Mouse (Mus musculus): ENCODE results near the gene Glis1. TPM values are rescaled to one million over a fixed set of nuclear protein-coding genes. Genes with fewer than 3 reads are reported as not detected.
"Not testable (repeated sequence)": the region's sequence is repeated elsewhere in the genome, so short reads cannot be mapped to it uniquely, and the experiment has no call there.

Gene Glis1
- polyA plus RNA-seq, 1 experiment from 2014 or later = 0.18 TPM

- H3K27me3 ChIP-seq (replicated peaks; ENCODE audit: control insufficient read depth, insufficient read depth, low read length) = no peaks in the 10 kb centered on the region
- no peaks in the 10 kb centered on the region for H3K4me1 ChIP-seq (replicated peaks; ENCODE audit: control insufficient read depth, insufficient read depth, low read length)
- WGBS = 78% methylated on average over 7 of the region's 7 CpGs
- ATAC-seq = no peak
- H3K4me2 ChIP-seq (replicated peaks; ENCODE audit: low read depth) = no peak overlapping the region
- no peak for TF ChIP-seq CTCF (IDR thresholded peaks at IDR 0.05; ENCODE audit: low read depth)
- H3K27ac ChIP-seq (ENCODE audit: low read depth, low read length) = no peak overlapping the region
- no peaks in the 10 kb centered on the region for H3K9me3 ChIP-seq (ENCODE audit: control insufficient read depth)
- H3K9ac ChIP-seq (ENCODE audit: low read depth, low read length) = no peak overlapping the region
- no peaks in the 10 kb centered on the region for H3K36me3 ChIP-seq (ENCODE audit: control insufficient read depth, insufficient read depth)
- no peak overlapping the region for H3K4me3 ChIP-seq (ENCODE audit: low read depth, low read length)
Observed at GRCm38 (mm10) chr4:107588637-107589036, 154.2 kb downstream of the Glis1 start.

- Histone ChIP-seq H3K9ac (ENCODE audit: low read depth, low read length) (no peak overlapping the region), H3K36me3 (ENCODE audit: control insufficient read depth, insufficient read depth) (no peaks in the 10 kb centered on the region), H3K27me3 (replicated peaks; ENCODE audit: control insufficient read depth, insufficient read depth, low read length) (no peaks in the 10 kb centered on the region), H3K4me1 (replicated peaks; ENCODE audit: control insufficient read depth, insufficient read depth, low read length) (no peaks in the 10 kb centered on the region), H3K4me2 (replicated peaks; ENCODE audit: low read depth) (no peak overlapping the region), H3K4me3 (ENCODE audit: low read depth, low read length) (no peak overlapping the region), H3K27ac (ENCODE audit: low read depth, low read length) (no peak overlapping the region), H3K9me3 (ENCODE audit: control insufficient read depth) (no peaks in the 10 kb centered on the region)
- ATAC-seq = no peak
- 76% methylated on average over 8 of the region's 8 CpGs for WGBS
- TF ChIP-seq CTCF (IDR thresholded peaks at IDR 0.05; ENCODE audit: low read depth) = no peak
Observed at GRCm38 (mm10) chr4:107589046-107589445, 154.7 kb downstream of the Glis1 start.

- H3K4me1 ChIP-seq (replicated peaks; ENCODE audit: control insufficient read depth, insufficient read depth, low read length) = no peaks in the 10 kb centered on the region
- no peak overlapping the region for H3K9ac ChIP-seq (ENCODE audit: low read depth, low read length)
- TF ChIP-seq CTCF (IDR thresholded peaks at IDR 0.05; ENCODE audit: low read depth) = no peak
- no peaks in the 10 kb centered on the region for H3K27me3 ChIP-seq (replicated peaks; ENCODE audit: control insufficient read depth, insufficient read depth, low read length)
- H3K4me2 ChIP-seq (replicated peaks; ENCODE audit: low read depth) = no peak overlapping the region
- H3K4me3 ChIP-seq (ENCODE audit: low read depth, low read length) = no peak overlapping the region
- 47% methylated on average over 14 of the region's 14 CpGs for WGBS
- no peak overlapping the region for H3K27ac ChIP-seq (ENCODE audit: low read depth, low read length)
- ATAC-seq = no peak
- no peaks in the 10 kb centered on the region for H3K36me3 ChIP-seq (ENCODE audit: control insufficient read depth, insufficient read depth)
- no peaks in the 10 kb centered on the region for H3K9me3 ChIP-seq (ENCODE audit: control insufficient read depth)
Observed at GRCm38 (mm10) chr4:107590805-107591534, 156.6 kb downstream of the Glis1 start.

- Histone ChIP-seq H3K27me3 (replicated peaks; ENCODE audit: control insufficient read depth, insufficient read depth, low read length) (no peaks in the 10 kb centered on the region), H3K4me2 (replicated peaks; ENCODE audit: low read depth) (no peak overlapping the region), H3K9ac (ENCODE audit: low read depth, low read length) (no peak overlapping the region), H3K4me1 (replicated peaks; ENCODE audit: control insufficient read depth, insufficient read depth, low read length) (no peaks in the 10 kb centered on the region), H3K36me3 (ENCODE audit: control insufficient read depth, insufficient read depth) (no peaks in the 10 kb centered on the region), H3K4me3 (ENCODE audit: low read depth, low read length) (no peak overlapping the region), H3K9me3 (ENCODE audit: control insufficient read depth) (no peaks in the 10 kb centered on the region), H3K27ac (ENCODE audit: low read depth, low read length) (no peak overlapping the region)
- ATAC-seq = no peak
- no peak for TF ChIP-seq CTCF (IDR thresholded peaks at IDR 0.05; ENCODE audit: low read depth)
- 85% methylated on average over 4 of the region's 4 CpGs for WGBS
Observed at GRCm38 (mm10) chr4:107593426-107593825, 159.0 kb downstream of the Glis1 start.

GRCm38 (mm10) chr4:107597226-107597897 lies 163.0 kb downstream of the Glis1 start:
- no peaks in the 10 kb centered on the region for H3K9me3 ChIP-seq (ENCODE audit: control insufficient read depth)
- ATAC-seq = no peak
- no peaks in the 10 kb centered on the region for H3K27me3 ChIP-seq (replicated peaks; ENCODE audit: control insufficient read depth, insufficient read depth, low read length)
- H3K36me3 ChIP-seq (ENCODE audit: control insufficient read depth, insufficient read depth) = no peaks in the 10 kb centered on the region
- H3K4me3 ChIP-seq (ENCODE audit: low read depth, low read length) = no peak overlapping the region
- no peaks in the 10 kb centered on the region for H3K4me1 ChIP-seq (replicated peaks; ENCODE audit: control insufficient read depth, insufficient read depth, low read length)
- H3K4me2 ChIP-seq (replicated peaks; ENCODE audit: low read depth) = no peak overlapping the region
- TF ChIP-seq CTCF (IDR thresholded peaks at IDR 0.05; ENCODE audit: low read depth) = no peak
- H3K9ac ChIP-seq (ENCODE audit: low read depth, low read length) = no peak overlapping the region
- WGBS = 42% methylated on average over 9 of the region's 9 CpGs
- no peak overlapping the region for H3K27ac ChIP-seq (ENCODE audit: low read depth, low read length)

- Histone ChIP-seq H3K9ac (ENCODE audit: low read depth, low read length) (no peak overlapping the region), H3K9me3 (ENCODE audit: control insufficient read depth) (no peaks in the 10 kb centered on the region), H3K4me2 (replicated peaks; ENCODE audit: low read depth) (no peak overlapping the region), H3K36me3 (ENCODE audit: control insufficient read depth, insufficient read depth) (no peaks in the 10 kb centered on the region), H3K4me1 (replicated peaks; ENCODE audit: control insufficient read depth, insufficient read depth, low read length) (no peaks in the 10 kb centered on the region), H3K4me3 (ENCODE audit: low read depth, low read length) (no peak overlapping the region), H3K27ac (ENCODE audit: low read depth, low read length) (no peak overlapping the region), H3K27me3 (replicated peaks; ENCODE audit: control insufficient read depth, insufficient read depth, low read length) (no peaks in the 10 kb centered on the region)
- TF ChIP-seq CTCF (IDR thresholded peaks at IDR 0.05; ENCODE audit: low read depth) = no peak
- WGBS = 30% methylated on average over 10 of the region's 10 CpGs
- ATAC-seq = no peak
Observed at GRCm38 (mm10) chr4:107597898-107598580, 163.6 kb downstream of the Glis1 start.

- not testable (repeated sequence) for H3K36me3 ChIP-seq (ENCODE audit: control insufficient read depth, insufficient read depth)
Observed at GRCm38 (mm10) chr4:107598581-107598958, 164.2 kb downstream of the Glis1 start.

More at GRCm38 (mm10) chr4:107598581-107598958, 164.2 kb downstream of the Glis1 start:
- not testable (repeated sequence) for H3K4me1 ChIP-seq (replicated peaks; ENCODE audit: control insufficient read depth, insufficient read depth, low read length); H3K4me3 ChIP-seq (ENCODE audit: low read depth, low read length); ATAC-seq; H3K27me3 ChIP-seq (replicated peaks; ENCODE audit: control insufficient read depth, insufficient read depth, low read length); H3K9ac ChIP-seq (ENCODE audit: low read depth, low read length); H3K9me3 ChIP-seq (ENCODE audit: control insufficient read depth); H3K27ac ChIP-seq (ENCODE audit: low read depth, low read length); H3K4me2 ChIP-seq (replicated peaks; ENCODE audit: low read depth)
- WGBS = 95% methylated on average over 5 of the region's 5 CpGs
